9 mouse cellular contexts compared by ENCODE assay signal in the genomic region with DNA sequence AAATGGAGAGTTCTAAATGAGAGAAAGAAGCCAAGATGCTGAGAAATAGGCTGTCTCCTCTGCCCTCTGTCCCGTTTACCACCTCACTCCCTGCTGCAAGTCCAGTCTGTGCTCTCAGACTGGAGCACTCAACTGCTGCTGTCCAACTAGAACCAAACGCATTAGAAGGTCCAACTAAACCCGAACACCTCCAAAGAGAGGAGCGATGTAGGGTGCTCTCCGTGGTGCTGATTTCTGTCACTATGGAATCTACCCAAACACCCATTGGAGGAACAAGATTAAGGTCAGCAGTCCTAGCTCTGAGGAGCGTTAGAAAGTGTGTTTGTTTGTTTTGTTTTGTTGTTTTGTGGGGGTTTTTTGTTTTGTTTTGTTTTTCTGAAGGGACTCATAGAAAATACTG. TPM values are rescaled to one million over a fixed set of nuclear protein-coding genes. Genes with fewer than 3 reads are reported as not detected.
DNase-seq lines count a peak whose midpoint lies in the region; ATAC-seq lines count a peak whose summit lies in the region.
"Had no signal": no experiment of that assay in that cellular context is flagged by ENCODE, and none has a peak within 500 bp of the region (broad histone marks: within the 10 kb centered on the region; RNA-seq: fewer than 3 reads in every experiment).

No protein-coding gene starts in this region.

- 19% methylated on average over 6 of the region's 6 CpGs for WGBS in intestine, embryonic 14.5 days
- WGBS in intestine, embryonic 15.5 days = 10% methylated on average over 6 of the region's 6 CpGs

- H3K4me1 ChIP-seq in intestine, embryonic 14.5 days (replicated peaks; ENCODE audit: control insufficient read depth, insufficient read depth, low read length) = no peaks in the 10 kb centered on the region
- H3K4me1 ChIP-seq in intestine, embryonic 15.5 days (replicated peaks) = no peaks in the 10 kb centered on the region
- H3K4me1 ChIP-seq: heart, embryonic 15.5 days had no signal

- no peak overlapping the region for H3K4me2 ChIP-seq in intestine, embryonic 14.5 days (ENCODE audit: low read length)
- H3K4me2 ChIP-seq in intestine, embryonic 15.5 days (replicated peaks) = no peak overlapping the region
- H3K4me2 ChIP-seq: heart, embryonic 15.5 days had no signal

- H3K9me3 ChIP-seq in intestine, embryonic 14.5 days (ENCODE audit: control insufficient read depth, low read length) = no peaks in the 10 kb centered on the region
- H3K9me3 ChIP-seq in intestine, embryonic 15.5 days = no peaks in the 10 kb centered on the region
- H3K9me3 ChIP-seq: heart, embryonic 15.5 days had no signal

- no peak for ATAC-seq in intestine, embryonic 14.5 days (replicated peaks; ENCODE audit: low FRiP score, low TSS enrichment, low read depth)
- ATAC-seq in intestine, embryonic 15.5 days = no peak

- H3K36me3 ChIP-seq in intestine, embryonic 14.5 days (ENCODE audit: control insufficient read depth, insufficient read depth, low read length) = no peaks in the 10 kb centered on the region
- H3K36me3 ChIP-seq in intestine, embryonic 15.5 days = no peaks in the 10 kb centered on the region
- H3K36me3 ChIP-seq: heart, embryonic 15.5 days had no signal

- peak; percentile 84 for DNase-seq in intestine, embryonic 14.5 days (ENCODE audit: low spot score)
- DNase-seq in Muller cell, postnatal 12 days (ENCODE audit: inconsistent ontology term) = peak; percentile 65
- peak; percentile 74 for DNase-seq in embryo, embryonic 11 days
- DNase-seq in lung, postnatal 14 days = peak; percentile 61
- no peak for DNase-seq in thymus, postnatal 36 days
- no peak for DNase-seq in spleen, postnatal 14 days (ENCODE audit: low spot score in 2 of 2)
- no peak for DNase-seq in urinary bladder, postnatal 4 days (ENCODE audit: low spot score in 2 of 2)

- no peak overlapping the region for H3K4me3 ChIP-seq in intestine, embryonic 14.5 days (ENCODE audit: low read depth, low read length)
- no peak overlapping the region for H3K4me3 ChIP-seq in intestine, embryonic 15.5 days (replicated peaks)
- H3K4me3 ChIP-seq: heart, embryonic 15.5 days had no signal

- no peaks in the 10 kb centered on the region for H3K27me3 ChIP-seq in intestine, embryonic 14.5 days (replicated peaks; ENCODE audit: control insufficient read depth, insufficient read depth, low read length)
- no peaks in the 10 kb centered on the region for H3K27me3 ChIP-seq in intestine, embryonic 15.5 days (replicated peaks)

- no peak overlapping the region for H3K27ac ChIP-seq in intestine, embryonic 14.5 days (ENCODE audit: low read depth)
- H3K27ac ChIP-seq in intestine, embryonic 15.5 days = no peak overlapping the region
- H3K27ac ChIP-seq: heart, embryonic 15.5 days had no signal

- no peak overlapping the region for H3K9ac ChIP-seq in intestine, embryonic 14.5 days (ENCODE audit: low read length)
- H3K9ac ChIP-seq in intestine, embryonic 15.5 days = no peak overlapping the region
- H3K9ac ChIP-seq: heart, embryonic 15.5 days had no signal

RNA-seq across cellular contexts. Expression of a gene that starts 3.9 kb away (rescaled TPM):
- polyA plus RNA-seq in intestine, embryonic 14.5 days (2014; fragmentation: Nextera tagmentation; extraction: Ambion mirVana) = 5.7 and 6.0 TPM in 2 replicates
- 8.6 and 9.6 TPM in 2 replicates for polyA plus RNA-seq in intestine, embryonic 15.5 days (2015; fragmentation: Nextera tagmentation; extraction: Ambion mirVana)

RNA-seq across cellular contexts. Expression of a gene that starts 10.4 kb away (rescaled TPM):
- polyA plus RNA-seq in intestine, embryonic 14.5 days (2014; fragmentation: Nextera tagmentation; extraction: Ambion mirVana) = not detected in 2 replicates
- not detected in 2 replicates for polyA plus RNA-seq in intestine, embryonic 15.5 days (2015; fragmentation: Nextera tagmentation; extraction: Ambion mirVana)
- polyA plus RNA-seq: heart, embryonic 15.5 days had no signal

RNA-seq across cellular contexts. Expression of a gene that starts 45.3 kb away (rescaled TPM):
- not detected in 2 replicates for polyA plus RNA-seq in intestine, embryonic 14.5 days (2014; fragmentation: Nextera tagmentation; extraction: Ambion mirVana)
- polyA plus RNA-seq in intestine, embryonic 15.5 days (2015; fragmentation: Nextera tagmentation; extraction: Ambion mirVana) = not detected in 2 replicates
- polyA plus RNA-seq: heart, embryonic 15.5 days had no signal

RNA-seq across cellular contexts. Expression of a gene that starts 55.0 kb away (rescaled TPM):
- polyA plus RNA-seq in intestine, embryonic 14.5 days (2014; fragmentation: Nextera tagmentation; extraction: Ambion mirVana) = 359 and 374 TPM in 2 replicates
- polyA plus RNA-seq in intestine, embryonic 15.5 days (2015; fragmentation: Nextera tagmentation; extraction: Ambion mirVana) = 743 and 782 TPM in 2 replicates

RNA-seq across cellular contexts. Expression of a gene that starts 57.4 kb away (rescaled TPM):
- 8.7 and 9.9 TPM in 2 replicates for polyA plus RNA-seq in intestine, embryonic 14.5 days (2014; fragmentation: Nextera tagmentation; extraction: Ambion mirVana)
- 11.6 and 12.7 TPM in 2 replicates for polyA plus RNA-seq in intestine, embryonic 15.5 days (2015; fragmentation: Nextera tagmentation; extraction: Ambion mirVana)

Comparison
In these comparisons a context has a peak if more than half of its experiments do, and no peak if none do; other contexts are left out.
1. DNase-seq: peak in intestine, embryonic 14.5 days (single experiment), Muller cell, postnatal 12 days (single experiment), embryo, embryonic 11 days (single experiment) and lung, postnatal 14 days (single experiment); none in thymus, postnatal 36 days (0 of 2), spleen, postnatal 14 days (0 of 2) and urinary bladder, postnatal 4 days (0 of 2).